Mouse (Mus musculus) neural tube, embryonic 11.5 days (tissue): Measurements from ENCODE around the gene Fam167b. TPM values are rescaled to one million over a fixed set of nuclear protein-coding genes. Genes with fewer than 3 reads are reported as not detected.

Experiments
- ATAC-seq: fragments of 200-750 bp; cut with Nextera tagmentation; 2 replicates; pipeline ENCODE4 v1.8.0; 2017; ENCODE audit warnings: moderate number of reproducible peaks, mild to moderate bottlenecking, moderate TSS enrichment, moderate library complexity; ENCODE audit not compliant: insufficient read depth, low FRiP score, low TSS enrichment
- DNase-seq: peaks from one replicate; pipeline ENCODE4 v3.0.0-alpha.2; 2015; ENCODE audit warnings: low spot score
- H3K27ac ChIP-seq: fragments of 300-500 bp; sonication (generic); 2 replicates; pipeline ENCODE4 v1.5.1; 2014; ENCODE audit warnings: low read depth, mild to moderate bottlenecking, low read length
- H3K27me3 ChIP-seq: fragments of 300-500 bp; sonication (generic); 2 replicates; pipeline ENCODE4 v1.6.1; 2014; ENCODE audit warnings: mild to moderate bottlenecking, low read length, mixed read lengths; ENCODE audit not compliant: control insufficient read depth, insufficient read depth
- H3K36me3 ChIP-seq: fragments of 300-500 bp; sonication (generic); 2 replicates; pipeline ENCODE4 v1.6.1; 2014; ENCODE audit warnings: mild to moderate bottlenecking, low read length, moderate library complexity, mixed read lengths; ENCODE audit not compliant: control insufficient read depth, insufficient read depth
- H3K4me1 ChIP-seq: fragments of 300-500 bp; sonication (generic); 2 replicates; pipeline ENCODE4 v1.6.1; 2014; ENCODE audit warnings: low read length, mixed read lengths; ENCODE audit not compliant: control insufficient read depth, insufficient read depth
- H3K4me2 ChIP-seq: fragments of 300-500 bp; sonication (generic); 2 replicates; pipeline ENCODE4 v1.6.1; 2014; ENCODE audit warnings: low read depth, mild to moderate bottlenecking, moderate library complexity
- H3K4me3 ChIP-seq: fragments of 300-500 bp; sonication (generic); 2 replicates; pipeline ENCODE4 v1.5.1; 2014; ENCODE audit warnings: low read depth, low read length
- H3K9ac ChIP-seq: fragments of 300-500 bp; sonication (generic); 2 replicates; pipeline ENCODE4 v1.6.1; 2014; ENCODE audit warnings: mild to moderate bottlenecking, low read length
- H3K9me3 ChIP-seq: fragments of 300-500 bp; sonication (generic); 2 replicates; pipeline ENCODE4 v1.6.1; 2016; ENCODE audit warnings: low read length; ENCODE audit not compliant: control insufficient read depth
- WGBS: fragments of 180-500 bp; shearing (Covaris S2); extraction: QIAGEN DNeasy Blood & Tissue Kit; methylation state at CpG from one replicate; pipeline ENCODE4 v1.1.7; 2014; 5-methylcytosine and 5-hydroxymethylcytosine counted together
- polyA plus RNA-seq: library from polyadenylated mRNA; unstranded; fragments of >200 nt; fragmentation: Nextera tagmentation; extraction: Ambion mirVana; gene quantifications from 2 replicates; pipeline ENCODE4 v1.2.1, GENCODE M21; 2014

Fam167b gene
- polyA plus RNA-seq, 1 experiment from 2014 or later, result 1.1 TPM

- no peaks in the 10 kb centered on the region for H3K36me3 ChIP-seq
- H3K4me1 ChIP-seq, result no peaks in the 10 kb centered on the region
- H3K9ac ChIP-seq, result peak overlapping the region; percentile 19
- H3K27me3 ChIP-seq, result no peaks in the 10 kb centered on the region
- no peak overlapping the region for H3K27ac ChIP-seq
- peak overlapping the region; percentile 58 for H3K4me2 ChIP-seq
- ATAC-seq, result no peak
- peak overlapping the region; percentile 30 for H3K4me3 ChIP-seq
- no peaks in the 10 kb centered on the region for H3K9me3 ChIP-seq
- peak; percentile 87 for DNase-seq
- 3% methylated on average over 36 of the region's 36 CpGs for WGBS
Observed at GRCm38 (mm10) chr4:129584884-129585608, 6.7 kb upstream of the Fam167b start.

- H3K9ac ChIP-seq, result no peak overlapping the region; the same call in 1 of the 2 replicates
- 75% methylated on average over 1 of the region's 1 CpGs for WGBS
- no peak for DNase-seq
- no peak for ATAC-seq
- no peaks in the 10 kb centered on the region for H3K4me1 ChIP-seq
- H3K27me3 ChIP-seq, result no peaks in the 10 kb centered on the region
- H3K36me3 ChIP-seq, result no peaks in the 10 kb centered on the region
- H3K9me3 ChIP-seq, result no peaks in the 10 kb centered on the region
- H3K4me3 ChIP-seq, result 0 out of 2 replicates have a peak overlapping the region, but pooled peaks have one; percentile 30
- H3K4me2 ChIP-seq, result peak overlapping the region; percentile 58
- H3K27ac ChIP-seq, result no peak overlapping the region
Observed at GRCm38 (mm10) chr4:129584370-129584769, 6.0 kb upstream of the Fam167b start.

- ATAC-seq, result no peak
Observed at GRCm38 (mm10) chr4:129582251-129582650, 3.9 kb upstream of the Fam167b start.

GRCm38 (mm10) chr4:129580347-129580746, 2.0 kb upstream of the Fam167b start:
- DNase-seq, result no peak
- 72% methylated on average over 7 of the region's 7 CpGs for WGBS
- Histone ChIP-seq H3K4me3 (no peak overlapping the region), H3K9me3 (no peaks in the 10 kb centered on the region), H3K4me1 (no peaks in the 10 kb centered on the region), H3K36me3 (no peaks in the 10 kb centered on the region), H3K4me2 (no peak overlapping the region), H3K27me3 (no peaks in the 10 kb centered on the region), H3K27ac (no peak overlapping the region), H3K9ac (no peak overlapping the region)
- no peak for ATAC-seq

More at GRCm38 (mm10) chr4:129582251-129582650, 3.9 kb upstream of the Fam167b start:
- 93% methylated on average over 1 of the region's 1 CpGs for WGBS
- no peak for DNase-seq
- Histone ChIP-seq H3K9me3 (no peaks in the 10 kb centered on the region), H3K36me3 (no peaks in the 10 kb centered on the region), H3K27ac (no peak overlapping the region), H3K9ac (no peak overlapping the region), H3K4me1 (no peaks in the 10 kb centered on the region), H3K4me2 (no peak overlapping the region), H3K4me3 (no peak overlapping the region), H3K27me3 (no peaks in the 10 kb centered on the region)

- ATAC-seq, result no peak
Observed at GRCm38 (mm10) chr4:129577688-129578087, 661 bp downstream of the Fam167b start.

GRCm38 (mm10) chr4:129576863-129577491, 1.4 kb downstream of the Fam167b start:
- no peaks in the 10 kb centered on the region for H3K9me3 ChIP-seq
- no peaks in the 10 kb centered on the region for H3K36me3 ChIP-seq
- no peaks in the 10 kb centered on the region for H3K27me3 ChIP-seq
- 36% methylated on average over 21 of the region's 21 CpGs for WGBS
- ATAC-seq (no peak; the same call in 1 of the 2 replicates), DNase-seq (peak; percentile 77)
- no peak overlapping the region for H3K4me2 ChIP-seq
- H3K27ac ChIP-seq, result no peak overlapping the region
- H3K9ac ChIP-seq, result no peak overlapping the region; the same call in 1 of the 2 replicates
- no peaks in the 10 kb centered on the region for H3K4me1 ChIP-seq
- H3K4me3 ChIP-seq, result no peak overlapping the region

More at GRCm38 (mm10) chr4:129577688-129578087, 661 bp downstream of the Fam167b start:
- no peaks in the 10 kb centered on the region for H3K27me3 ChIP-seq
- no peak overlapping the region for H3K4me2 ChIP-seq
- H3K36me3 ChIP-seq, result no peaks in the 10 kb centered on the region
- no peak for DNase-seq
- no peaks in the 10 kb centered on the region for H3K4me1 ChIP-seq
- H3K9ac ChIP-seq, result no peak overlapping the region
- no peak overlapping the region for H3K4me3 ChIP-seq
- no peaks in the 10 kb centered on the region for H3K9me3 ChIP-seq
- H3K27ac ChIP-seq, result no peak overlapping the region
- WGBS, result 84% methylated on average over 7 of the region's 7 CpGs

- Histone ChIP-seq H3K4me2 (no peak overlapping the region), H3K9ac (no peak overlapping the region), H3K27ac (no peak overlapping the region), H3K4me3 (no peak overlapping the region), H3K9me3 (no peaks in the 10 kb centered on the region), H3K27me3 (no peaks in the 10 kb centered on the region), H3K4me1 (no peaks in the 10 kb centered on the region), H3K36me3 (no peaks in the 10 kb centered on the region)
- ATAC-seq, result no peak
- 42% methylated on average over 7 of the region's 8 CpGs for WGBS
- DNase-seq, result no peak
Observed at GRCm38 (mm10) chr4:129575171-129575844, 3.0 kb downstream of the Fam167b start.

GRCm38 (mm10) chr4:129573430-129573829, 4.9 kb downstream of the Fam167b start, which contains the start of gene Lck:
Gene Lck (minus strand): TSS chr4:129573641.
- Histone ChIP-seq H3K9ac (no peak within 1 kb of the TSS), H3K36me3 (no peaks in the 10 kb centered on the region), H3K27me3 (no peaks in the 10 kb centered on the region), H3K9me3 (no peaks in the 10 kb centered on the region), H3K4me1 (no peaks in the 10 kb centered on the region), H3K4me3 (no peak within 1 kb of the TSS), H3K4me2 (no peak within 1 kb of the TSS), H3K27ac (no peak within 1 kb of the TSS)
- WGBS, result 91% methylated on average over 8 of the region's 8 CpGs
- no peak for ATAC-seq
- DNase-seq, result no peak
